Mouse (Mus musculus) embryo, embryonic 10 days (tissue): ENCODE measurements around the gene Il3.
A peak's percentile ranks its signal among the peaks of the same experiment; 100 is the strongest.

ENCODE experiments used
- DNase-seq: peaks from one replicate; pipeline ENCODE4 v3.0.0-alpha.2; 2015; ENCODE audit warnings: low spot score

Il3 gene

DNA sequence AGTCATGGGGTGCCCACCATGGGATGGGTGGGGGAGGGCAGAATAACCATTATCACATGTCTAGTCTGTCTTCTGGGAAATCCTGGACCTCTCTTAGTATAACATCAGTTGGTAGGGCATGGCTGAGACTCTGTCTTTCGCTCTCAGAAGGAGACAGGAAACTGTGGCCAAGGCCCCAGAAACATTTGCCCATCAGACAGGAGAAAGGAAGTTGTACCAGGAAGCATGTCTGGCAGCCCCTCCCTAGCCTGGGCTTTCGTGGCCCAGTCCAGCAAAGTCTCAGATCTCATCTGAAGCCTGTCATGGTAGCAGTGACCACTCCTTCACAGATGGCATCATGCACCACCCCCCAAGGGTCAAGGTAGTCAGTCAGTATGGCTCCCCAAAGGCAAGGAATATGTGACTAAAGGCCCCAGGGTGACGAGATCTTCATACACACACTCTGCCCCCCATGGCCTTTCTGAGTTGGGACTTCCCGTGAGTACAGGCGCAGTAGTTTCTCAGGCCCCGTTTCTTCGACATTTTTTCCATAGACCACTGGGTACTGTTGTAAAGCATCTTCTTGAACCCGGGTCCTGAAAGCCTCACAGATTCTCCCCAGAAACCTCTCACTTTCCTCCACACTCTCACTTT is 20.9 kb upstream of the Il3 start:
- DNase-seq, result no peak

DNA sequence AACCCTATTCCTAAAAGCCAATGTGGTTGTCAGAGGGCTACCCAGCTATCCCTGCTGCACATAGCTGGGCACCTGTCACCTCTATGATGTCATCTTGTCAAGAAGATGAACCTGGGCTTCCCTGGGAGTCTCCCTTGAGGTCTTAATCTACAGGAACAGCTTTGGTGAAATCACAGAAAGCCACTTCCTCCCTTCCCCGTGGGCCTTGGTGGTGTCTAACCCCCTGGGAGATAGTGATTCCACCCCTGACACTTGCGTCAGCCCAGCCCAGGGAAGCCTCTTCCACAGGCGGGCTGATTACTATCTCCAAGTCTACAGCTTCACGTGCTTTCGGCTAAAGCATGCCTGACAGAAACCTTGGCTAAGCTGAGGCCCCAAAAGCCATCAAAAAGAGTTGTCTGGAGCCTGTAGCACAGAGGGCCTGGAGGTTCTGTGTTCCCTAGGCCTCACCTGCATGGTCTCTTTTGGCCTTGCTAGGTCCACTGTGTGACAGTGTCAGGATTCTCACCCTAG is 4.4 kb upstream of the Il3 start:
- DNase-seq, result no peak

DNA sequence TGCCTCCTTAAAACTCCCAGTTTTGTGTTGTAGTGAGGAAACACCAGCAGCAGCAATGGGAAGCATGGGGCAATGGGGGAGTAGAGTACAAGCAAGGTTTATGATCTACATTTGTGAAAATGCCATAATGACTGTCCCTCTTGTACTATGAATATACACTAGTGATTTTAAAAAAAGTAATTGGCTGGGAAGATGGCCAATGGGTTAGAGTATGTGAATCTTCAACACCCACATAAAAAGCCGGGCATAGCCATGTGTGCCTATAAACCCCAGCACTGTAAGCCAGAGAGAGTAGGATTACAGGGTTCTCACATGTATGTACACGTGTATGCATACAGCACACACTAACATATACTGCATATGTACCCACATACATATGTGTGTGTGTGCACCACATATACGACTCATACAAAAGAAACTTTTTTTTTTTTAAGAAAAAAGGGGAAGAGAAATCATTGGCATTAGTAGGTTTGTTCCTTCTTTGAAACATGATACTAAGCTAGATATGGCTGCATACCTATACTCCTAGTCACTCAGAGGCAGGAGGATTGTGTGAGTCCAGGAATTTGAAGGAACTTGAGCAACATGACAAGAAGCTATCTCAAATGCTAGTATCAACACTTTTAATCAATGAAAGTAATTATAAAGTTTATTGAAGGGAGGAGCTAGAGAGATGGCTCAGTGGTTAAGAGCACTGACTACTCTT is 2.3 kb upstream of the Il3 start:
- no peak for DNase-seq

DNA sequence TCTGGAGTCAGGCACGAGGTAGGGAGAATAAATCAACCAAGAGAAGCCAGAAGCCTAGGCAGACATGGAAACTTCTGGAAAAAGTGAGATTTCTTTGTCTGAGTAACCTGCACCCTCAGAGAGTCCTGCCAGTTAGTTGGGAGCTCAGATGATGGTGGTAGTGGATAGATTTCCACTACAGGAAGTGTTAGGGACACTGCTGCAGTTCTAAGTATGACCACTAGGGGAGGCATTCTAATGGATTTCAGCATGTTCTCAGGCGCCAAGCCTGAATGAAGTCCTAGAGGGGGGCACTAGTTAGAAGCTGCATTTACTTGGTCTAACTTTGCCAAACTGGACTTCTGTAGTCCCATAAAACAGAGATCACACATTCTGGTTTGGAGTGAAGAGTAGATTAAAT is 2.5 kb downstream of the Il3 start:
- peak; percentile 77 for DNase-seq

DNA sequence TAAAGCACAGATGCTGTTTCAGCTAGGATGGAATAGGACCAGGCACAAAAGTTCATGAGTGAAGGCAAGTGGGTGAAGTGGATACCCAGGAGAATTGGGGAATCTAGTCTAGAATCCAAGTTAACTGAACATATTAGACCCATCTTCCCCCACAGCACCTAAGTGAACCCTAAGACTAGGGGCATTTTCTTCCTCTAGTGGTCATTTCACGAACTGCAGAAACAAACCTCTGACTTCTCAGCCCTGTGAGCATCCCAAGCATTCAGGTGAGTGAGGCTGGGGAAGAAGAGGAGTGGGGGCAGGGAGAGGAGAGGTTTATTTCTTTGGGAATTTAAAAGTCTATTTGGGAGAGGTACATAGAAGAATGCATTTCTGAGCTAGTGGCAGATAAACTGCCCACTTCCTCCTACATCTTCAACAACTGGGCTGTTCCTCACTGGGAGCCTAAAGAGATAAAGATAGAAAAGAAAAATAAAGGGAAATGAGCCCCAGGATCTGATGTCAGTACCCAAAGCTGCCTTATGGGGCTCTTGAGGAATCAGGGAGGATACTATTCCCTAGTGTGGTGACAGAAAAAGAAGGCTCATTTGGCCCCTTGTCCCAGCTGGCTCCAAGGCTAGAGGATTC is 3.6 kb downstream of the Il3 start:
- no peak for DNase-seq

DNA sequence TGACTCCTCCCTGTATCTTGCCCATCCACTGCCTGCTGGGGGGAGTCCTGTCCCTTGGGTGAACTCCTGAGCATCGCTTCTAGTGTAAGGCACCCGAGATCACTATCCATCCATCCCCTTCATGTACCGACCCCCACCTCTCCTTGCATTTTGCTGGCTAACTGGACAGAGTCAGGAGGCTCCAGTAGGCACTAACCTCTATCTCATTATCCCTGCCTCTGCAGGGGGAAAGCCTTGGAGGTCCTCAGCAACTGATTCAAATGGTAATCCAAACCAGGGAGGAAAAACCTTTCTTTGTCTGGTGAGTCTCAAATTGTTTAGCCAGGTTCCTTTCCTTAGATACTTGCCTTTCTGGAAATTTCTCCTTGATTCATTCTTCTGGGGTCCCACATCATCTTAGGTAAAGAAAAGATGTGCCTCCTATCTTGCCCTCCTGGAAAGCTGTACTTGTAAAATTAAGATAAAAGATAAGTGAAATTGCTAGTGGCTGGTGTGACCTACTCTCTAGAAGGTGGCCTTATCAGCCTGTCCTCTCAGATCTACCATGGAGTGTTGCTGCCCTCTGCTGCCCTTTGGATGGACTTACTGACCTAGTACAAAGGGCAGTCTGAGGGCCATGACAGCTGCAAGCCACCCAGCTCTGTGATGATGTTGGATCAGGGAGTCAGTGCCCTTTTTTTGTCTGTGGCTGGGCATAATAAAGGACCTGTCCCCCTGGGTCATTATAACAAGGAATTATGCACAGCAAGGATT is 10.3 kb downstream of the Il3 start:
- DNase-seq, result peak; percentile 94

DNA sequence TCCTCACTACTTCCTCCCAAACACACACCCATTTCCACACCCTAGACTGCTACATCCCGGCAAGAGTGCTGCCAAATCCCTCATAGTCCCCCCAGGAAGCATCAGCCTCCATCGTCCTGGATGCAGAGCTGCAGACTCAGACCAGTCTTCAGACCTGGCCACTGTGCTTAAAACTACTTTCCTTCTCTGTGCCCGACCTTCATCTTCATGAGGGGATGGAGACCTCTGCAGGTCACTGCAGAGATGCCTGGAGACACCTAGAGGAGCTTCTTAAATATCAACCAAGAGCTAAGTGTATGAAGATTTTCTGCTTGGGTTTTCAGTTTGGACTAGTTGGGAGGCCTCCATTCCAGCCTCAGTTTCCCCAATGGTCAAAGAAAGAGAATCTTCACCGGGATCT is 13.0 kb downstream of the Il3 start:
- no peak for DNase-seq

DNA sequence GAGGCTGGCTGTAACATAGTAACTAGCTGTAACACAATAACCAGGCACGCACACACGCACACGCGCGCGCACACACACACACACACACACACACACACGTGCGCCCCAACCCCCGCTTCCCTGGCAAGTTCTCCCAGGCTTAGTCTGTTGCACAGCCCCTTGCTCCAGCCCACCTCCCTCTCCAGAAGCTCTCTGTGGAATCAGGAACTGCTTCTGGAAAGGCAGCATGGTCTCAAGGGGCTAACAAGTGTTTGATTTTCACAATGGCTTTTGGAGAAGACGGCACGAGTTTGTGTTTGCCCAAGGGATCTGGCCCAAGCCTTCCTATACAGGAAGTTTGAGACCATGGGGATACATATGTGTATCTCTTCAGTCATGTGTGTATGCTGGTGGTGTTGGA is 16.5 kb downstream of the Il3 start:
- DNase-seq, result no peak

DNA sequence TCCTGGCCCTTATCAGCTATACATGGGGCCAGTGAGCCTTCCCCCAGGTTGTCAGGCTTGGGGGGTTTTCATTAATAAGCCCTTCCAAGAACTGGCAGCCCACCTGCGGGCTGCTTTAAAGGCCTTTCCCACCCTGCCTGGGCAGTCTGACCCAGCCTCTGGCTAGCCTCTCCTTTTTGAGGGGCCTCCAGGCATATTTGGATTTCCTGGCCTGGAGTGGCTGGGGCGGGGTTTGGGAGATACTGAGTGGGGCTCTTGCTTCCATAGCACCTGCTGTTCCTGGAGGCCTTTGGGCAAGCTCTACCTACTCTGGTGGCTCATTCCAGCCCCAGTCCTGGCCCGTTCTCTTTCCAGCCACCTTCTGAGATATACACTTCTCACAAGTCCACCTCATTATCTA is 17.3 kb downstream of the Il3 start:
- no peak for DNase-seq

DNA sequence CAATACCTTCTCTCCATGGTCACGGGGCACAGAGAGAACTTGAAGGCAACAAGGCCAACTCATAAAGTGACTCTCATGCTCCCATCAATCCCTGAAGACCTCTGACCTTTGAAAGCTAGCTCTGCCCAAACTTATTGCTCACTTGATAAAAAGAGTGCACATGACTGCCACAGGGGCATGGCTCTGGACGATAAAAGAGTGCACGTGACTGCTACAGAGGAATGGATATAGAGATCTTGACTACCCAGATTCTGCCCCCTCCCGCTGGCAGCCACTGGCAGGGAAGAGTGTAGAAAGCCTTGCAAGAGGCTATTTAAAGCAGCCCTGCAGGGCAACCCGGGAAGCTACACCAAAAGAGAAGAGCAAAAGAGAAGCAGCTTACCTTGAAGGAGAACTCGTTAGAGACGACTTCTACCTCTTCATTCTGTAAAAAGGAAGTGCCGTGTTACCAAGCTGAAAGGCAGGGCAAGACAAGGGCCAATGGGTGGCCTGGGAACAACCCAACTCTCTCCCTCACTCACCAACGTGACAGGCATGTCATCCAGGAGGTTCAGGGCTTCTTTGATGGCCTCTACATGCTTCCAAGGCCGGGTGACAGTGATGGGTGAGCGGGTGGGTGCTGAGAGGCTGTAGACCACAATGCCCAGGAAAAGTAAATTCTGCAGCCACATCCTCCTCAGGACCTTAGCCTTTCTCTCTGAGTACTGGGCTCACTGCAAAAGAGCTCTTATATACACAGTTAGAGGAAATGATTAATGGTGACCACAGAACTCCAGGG is 17.9 kb downstream of the Il3 start, which contains the start of gene Csf2:
Gene Csf2 (minus strand): TSS at position 728 of the 778 bp plus-strand sequence.
- no peak for DNase-seq

DNA sequence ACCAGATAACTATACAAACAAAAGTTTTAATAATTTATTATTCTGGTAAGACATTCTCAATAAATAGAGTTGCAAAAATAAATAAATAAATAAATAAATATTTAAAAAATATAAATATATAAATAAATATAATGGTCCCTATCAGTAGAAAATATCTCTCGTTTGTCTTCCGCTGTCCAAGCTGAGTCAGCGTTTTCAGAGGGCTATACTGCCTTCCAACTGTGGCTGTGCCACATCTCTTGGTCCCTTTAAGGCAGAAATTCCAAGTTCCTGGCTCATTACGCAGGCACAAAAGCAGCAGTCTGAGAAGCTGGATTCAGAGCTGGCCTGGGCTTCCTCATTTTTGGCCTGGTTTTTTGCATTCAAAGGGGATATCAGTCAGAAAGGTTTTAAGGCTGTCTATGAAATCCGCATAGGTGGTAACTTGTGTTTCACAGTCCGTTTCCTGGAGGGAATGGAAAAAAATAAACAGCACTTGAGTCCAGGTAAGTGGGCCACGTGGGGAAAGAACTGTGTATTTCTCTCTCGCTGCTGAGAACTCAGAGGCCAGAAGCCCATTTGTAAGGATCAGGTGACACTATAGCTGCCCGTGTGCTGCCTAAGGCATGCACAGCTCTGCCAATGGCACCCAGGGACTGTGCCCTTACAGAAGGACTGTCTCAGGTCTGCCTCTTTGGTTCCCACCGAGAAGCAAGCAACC is 19.7 kb downstream of the Il3 start:
- DNase-seq, result peak; percentile 12

DNA sequence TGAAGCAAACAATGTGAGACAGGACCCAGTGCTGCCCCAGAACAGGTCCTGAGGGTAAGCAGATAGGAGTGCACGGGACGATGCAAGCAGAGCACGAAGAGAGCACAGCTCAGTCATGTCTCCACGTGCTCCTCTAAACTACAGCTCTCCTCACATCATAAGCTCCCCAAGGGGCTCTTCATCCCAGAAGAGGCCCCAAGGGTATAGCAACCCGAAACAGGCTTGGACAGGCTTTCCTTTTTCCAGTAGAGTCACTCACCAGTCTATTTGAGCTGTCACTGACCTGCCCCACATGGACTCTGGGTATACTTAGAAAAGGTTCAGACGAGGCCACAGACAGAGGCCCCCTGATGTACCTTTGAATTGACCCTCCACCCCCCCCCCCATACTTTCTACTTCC is 22.6 kb downstream of the Il3 start:
- DNase-seq, result no peak

DNA sequence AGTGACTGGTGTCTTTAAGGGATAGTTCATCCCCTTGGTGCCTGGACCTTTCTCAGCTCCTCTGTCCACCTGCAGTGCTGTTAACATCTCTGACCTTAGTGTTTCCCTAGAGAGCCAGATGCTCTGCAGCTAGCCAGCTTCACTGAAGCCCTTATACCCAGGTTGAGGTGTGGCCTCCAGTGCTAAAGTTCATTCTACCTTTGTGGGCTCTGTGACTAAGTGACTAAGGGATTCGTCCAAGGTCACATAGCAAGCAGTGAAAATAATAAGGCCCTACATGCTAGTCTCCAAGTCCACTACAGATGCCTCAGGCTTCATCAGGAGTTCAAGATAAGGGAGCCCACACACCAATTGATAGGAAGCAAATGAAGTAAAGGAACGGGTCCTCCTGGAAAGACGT is 24.6 kb downstream of the Il3 start:
- no peak for DNase-seq

DNA sequence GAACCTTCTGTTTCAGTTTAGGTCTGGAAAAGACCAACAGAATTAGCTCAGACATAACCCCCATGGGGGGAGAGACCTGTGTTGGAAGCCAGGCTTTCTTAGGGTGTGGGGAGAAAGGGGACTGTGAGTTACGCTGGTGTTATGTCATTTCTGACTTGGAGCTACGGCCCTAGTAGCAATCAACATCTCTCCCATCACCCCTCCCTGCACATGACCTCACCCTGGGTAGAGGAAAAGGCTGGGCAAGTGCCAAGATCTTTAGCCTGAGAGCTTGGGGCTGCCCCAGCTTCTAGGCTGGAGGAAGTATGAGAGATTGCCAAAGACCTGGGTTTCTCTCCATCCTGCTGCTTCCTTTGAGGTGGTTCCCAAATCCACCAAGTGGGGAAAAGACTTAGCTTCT is 30.1 kb downstream of the Il3 start:
- DNase-seq, result no peak

DNA sequence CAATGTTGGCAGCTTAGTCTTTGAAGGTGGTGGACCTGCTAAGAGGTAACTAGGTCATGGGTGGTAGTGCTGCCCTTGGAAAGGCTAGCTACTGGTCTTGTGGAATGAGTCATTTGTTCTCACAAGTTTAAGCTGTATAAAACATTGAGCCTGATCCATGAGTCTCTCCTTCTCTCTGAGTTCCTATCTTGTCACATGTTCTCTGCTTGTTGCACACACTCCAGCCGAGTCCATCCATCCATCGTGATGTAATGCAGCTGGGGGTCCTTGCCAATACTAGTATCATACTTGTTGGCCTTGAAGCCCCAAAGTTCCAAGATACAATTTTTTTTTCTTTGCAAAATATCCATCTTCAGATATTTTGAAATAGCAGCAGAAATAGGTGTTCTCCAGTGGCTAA is 39.6 kb downstream of the Il3 start:
- no peak for DNase-seq

DNA sequence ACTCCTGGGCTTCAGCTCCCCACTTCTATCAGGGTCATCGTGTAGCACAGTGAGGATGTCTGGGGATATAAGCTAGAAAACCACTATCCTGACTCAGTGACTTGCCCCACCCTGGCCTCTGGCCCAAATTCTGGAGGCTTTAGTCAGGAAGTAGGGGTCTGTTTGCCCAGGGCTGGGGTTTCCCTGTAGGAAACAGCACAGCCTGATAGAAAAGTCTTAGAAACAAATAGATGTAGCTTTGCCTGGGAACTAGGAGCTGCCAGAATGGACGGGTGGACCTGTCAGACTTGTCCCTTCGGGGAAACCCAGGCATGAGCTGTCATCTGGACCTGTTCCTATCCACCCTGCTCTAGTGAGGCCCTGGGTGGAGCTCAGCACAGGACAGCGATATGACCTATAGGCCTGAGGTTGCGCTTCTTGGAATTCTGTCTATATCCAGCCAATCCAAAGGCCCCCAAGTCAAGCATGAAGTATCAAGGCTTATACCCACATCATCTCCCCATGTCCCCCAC is 42.5 kb downstream of the Il3 start:
- DNase-seq, result no peak

DNA sequence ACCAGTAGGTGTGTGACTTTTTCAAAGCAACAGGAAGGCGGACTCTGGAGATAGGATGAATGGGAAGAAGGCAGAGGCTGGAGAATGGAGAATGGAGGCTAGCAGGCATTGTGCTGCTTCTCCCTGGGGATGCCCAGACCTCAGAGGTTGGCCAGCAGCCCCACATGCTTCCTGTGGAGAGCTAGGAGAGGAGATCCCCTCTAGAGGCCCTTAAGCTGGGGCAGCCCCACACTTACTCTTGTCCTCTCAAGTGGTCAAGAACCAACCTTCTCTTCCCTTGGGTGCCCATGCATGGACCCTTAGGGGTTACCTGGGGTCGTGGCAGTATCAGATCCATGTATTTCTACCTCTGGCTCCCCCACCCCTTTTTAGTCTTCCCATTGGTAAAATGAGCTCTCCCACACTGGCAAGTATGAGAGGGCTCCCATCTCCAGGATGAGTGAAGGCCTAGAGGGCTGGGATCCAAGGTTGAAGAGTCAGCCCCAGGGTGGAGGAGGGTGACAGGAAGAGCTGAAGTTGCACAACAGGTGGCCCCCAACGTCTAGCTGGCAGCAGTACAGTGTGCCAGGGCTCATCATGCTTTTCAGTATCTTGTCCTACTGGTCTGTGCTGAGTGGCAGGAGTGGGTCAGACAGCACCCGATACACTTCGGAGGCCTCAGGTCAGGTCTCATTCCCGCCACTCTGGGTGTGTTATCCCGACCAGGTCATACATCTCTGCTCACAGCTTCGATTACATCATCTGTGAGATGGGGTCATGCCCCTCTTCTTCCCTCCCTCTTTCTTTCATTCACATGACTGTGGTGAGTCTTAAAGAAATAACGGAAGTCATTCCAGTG is 43.2 kb downstream of the Il3 start:
- DNase-seq, result no peak

DNA sequence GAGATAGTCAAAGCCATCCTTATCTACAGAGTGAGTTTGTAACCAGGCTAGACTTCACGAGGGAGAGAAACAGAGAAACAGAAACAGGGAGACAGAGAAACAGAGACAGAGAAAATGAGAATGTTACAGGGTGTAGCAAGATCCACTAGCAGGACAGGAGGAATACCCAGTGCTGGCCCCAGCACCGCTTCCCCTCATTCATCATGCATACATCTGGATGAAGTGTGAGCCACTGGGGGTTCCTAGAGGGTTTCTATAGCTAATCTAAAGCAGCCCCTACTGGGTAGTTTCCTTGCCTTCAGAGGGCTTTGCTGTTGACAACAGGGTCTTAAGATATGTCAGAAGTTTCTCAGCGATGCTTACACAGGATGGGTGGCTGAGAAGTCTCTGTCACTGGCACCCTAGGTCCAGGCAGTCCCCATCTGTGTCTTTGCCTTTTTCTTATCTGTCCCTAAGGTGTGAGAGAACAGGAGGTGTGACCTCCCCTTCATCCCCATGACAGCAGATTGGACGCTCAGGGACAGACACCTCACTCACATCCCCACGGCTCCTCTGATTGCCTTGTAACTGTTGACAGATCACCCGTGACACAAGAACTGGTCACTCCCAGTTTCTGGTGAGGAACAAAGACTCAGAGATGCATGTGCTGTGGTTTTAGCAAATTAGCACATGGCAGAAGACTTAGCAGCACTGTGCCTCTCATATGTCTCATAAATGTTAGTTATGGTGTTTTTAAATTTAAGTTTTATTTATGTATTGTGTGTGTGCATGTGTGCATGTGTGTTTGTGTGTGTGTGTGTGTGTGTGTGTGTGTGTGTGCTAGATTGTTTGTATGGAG is 47.0 kb downstream of the Il3 start:
- DNase-seq, result no peak

DNA sequence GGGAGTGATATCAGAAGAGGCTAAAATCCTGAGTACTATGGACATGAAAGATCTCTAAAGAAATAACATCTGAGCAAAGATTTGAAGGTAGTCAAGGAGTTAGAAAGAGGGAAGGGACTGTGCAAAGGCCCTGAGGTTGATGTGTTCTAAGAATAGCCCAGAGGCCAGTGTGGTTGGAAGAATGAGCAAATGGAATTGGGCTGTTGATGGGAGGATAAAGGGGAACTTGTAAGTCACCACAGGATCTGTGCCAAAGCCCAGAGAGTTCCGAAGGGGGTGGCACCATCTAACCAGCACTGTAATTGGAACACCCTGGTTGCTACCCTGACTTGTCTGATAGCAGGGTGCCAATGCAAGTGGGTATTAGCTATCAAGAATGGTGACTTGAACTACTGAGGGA is 47.9 kb downstream of the Il3 start:
- DNase-seq, result no peak
